Mouse (Mus musculus) midbrain, embryonic 10.5 days (tissue): Measurements from ENCODE around the gene Cd79a. TPM values are rescaled to one million over a fixed set of nuclear protein-coding genes. Genes with fewer than 3 reads are reported as not detected.
"Not testable (repeated sequence)": the region's sequence is repeated elsewhere in the genome, so short reads cannot be mapped to it uniquely, and the experiment has no call there.

ENCODE experiments used
- DNase-seq: peaks from one replicate; pipeline ENCODE4 v3.0.0-alpha.2; 2017; ENCODE audit warnings: low spot score
- H3K27ac ChIP-seq: fragments of 300-500 bp; sonication (generic); replicated peaks from 2 replicates; pipeline ENCODE4 v1.5.1; 2016; ENCODE audit warnings: mild to moderate bottlenecking
- H3K27me3 ChIP-seq: fragments of 300-500 bp; sonication (generic); 2 replicates; pipeline ENCODE4 v1.6.1; 2016; ENCODE audit warnings: low read depth, mild to moderate bottlenecking; ENCODE audit not compliant: poor library complexity, severe bottlenecking
- H3K36me3 ChIP-seq: fragments of 300-500 bp; sonication (generic); 2 replicates; pipeline ENCODE4 v1.6.1; 2016; ENCODE audit warnings: mild to moderate bottlenecking, moderate library complexity
- H3K4me1 ChIP-seq: fragments of 300-500 bp; sonication (generic); 2 replicates; pipeline ENCODE4 v1.6.1; 2016
- H3K4me3 ChIP-seq: fragments of 300-500 bp; sonication (generic); 2 replicates; pipeline ENCODE4 v1.5.1; 2016; ENCODE audit warnings: mild to moderate bottlenecking, moderate library complexity
- H3K9me3 ChIP-seq: fragments of 300-500 bp; sonication (generic); replicated peaks from 2 replicates; pipeline ENCODE4 v1.6.1; 2016; ENCODE audit warnings: mild to moderate bottlenecking
- WGBS: fragments of 180-500 bp; shearing (Covaris S2); methylation state at CpG from one replicate; pipeline ENCODE4 v1.1.7; 2016; 5-methylcytosine and 5-hydroxymethylcytosine counted together
- polyA plus RNA-seq: library from polyadenylated mRNA; unstranded; fragments of >200 nt; fragmentation: Nextera tagmentation; extraction: Ambion mirVana; gene quantifications from 2 replicates; pipeline ENCODE4 v1.2.1, GENCODE M21; 2016

Gene Cd79a
- polyA plus RNA-seq, 1 experiment from 2014 or later: 0.23 TPM

DNA sequence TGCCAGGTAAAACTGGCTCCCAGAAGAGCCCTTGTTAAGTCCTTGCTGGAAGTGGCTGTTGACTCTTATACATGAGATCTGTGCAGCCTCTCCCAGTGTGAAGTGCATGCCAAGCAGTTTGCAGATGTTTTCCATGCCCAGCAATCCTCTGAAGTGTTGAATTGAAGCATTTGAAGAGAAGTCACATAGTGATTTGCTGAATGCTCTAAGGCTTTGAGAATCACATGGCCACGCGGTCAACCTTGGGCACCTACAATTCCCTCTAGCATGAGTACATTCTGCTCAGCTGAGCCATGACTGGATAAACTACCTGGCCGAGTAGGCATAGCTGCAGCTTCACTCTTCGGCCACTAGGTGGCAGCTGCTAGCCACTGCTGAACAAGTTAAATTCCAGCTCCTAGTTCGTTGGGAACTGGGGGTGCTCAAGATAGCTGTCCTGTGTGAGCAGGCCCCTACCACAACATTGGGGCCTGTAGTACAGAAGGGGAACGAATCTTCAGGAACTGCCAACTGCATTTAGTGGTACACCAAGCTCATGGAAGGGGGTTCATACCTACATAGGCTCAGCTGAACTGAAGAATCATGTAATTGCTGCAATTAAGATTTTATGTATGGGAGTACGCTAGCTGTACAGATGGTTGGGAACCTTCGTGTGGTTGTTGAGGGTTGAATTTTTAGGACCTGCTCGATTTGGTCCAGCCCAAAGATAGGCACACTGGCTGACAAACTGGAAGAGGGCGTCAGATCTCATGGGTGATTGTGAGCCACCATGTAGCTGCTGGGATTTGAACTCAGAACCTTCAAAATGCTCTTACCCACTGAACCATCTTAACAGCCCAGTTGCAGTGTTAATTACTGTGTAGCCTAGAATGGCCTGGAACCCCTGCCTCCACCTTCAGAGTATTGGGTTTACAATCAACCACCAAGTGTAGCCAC, 6.6 kb upstream of the Cd79a start:
- H3K36me3 ChIP-seq: peaks cover 63% of the 10 kb centered on the region
- peaks cover 35% of the 10 kb centered on the region for H3K4me1 ChIP-seq
- H3K9me3 ChIP-seq: no peaks in the 10 kb centered on the region
- H3K4me3 ChIP-seq: no peak overlapping the region
- 32% methylated on average over 10 of the region's 10 CpGs for WGBS
- H3K27me3 ChIP-seq: no peaks in the 10 kb centered on the region
- no peak overlapping the region for H3K27ac ChIP-seq
- DNase-seq: peak; percentile 76

DNA sequence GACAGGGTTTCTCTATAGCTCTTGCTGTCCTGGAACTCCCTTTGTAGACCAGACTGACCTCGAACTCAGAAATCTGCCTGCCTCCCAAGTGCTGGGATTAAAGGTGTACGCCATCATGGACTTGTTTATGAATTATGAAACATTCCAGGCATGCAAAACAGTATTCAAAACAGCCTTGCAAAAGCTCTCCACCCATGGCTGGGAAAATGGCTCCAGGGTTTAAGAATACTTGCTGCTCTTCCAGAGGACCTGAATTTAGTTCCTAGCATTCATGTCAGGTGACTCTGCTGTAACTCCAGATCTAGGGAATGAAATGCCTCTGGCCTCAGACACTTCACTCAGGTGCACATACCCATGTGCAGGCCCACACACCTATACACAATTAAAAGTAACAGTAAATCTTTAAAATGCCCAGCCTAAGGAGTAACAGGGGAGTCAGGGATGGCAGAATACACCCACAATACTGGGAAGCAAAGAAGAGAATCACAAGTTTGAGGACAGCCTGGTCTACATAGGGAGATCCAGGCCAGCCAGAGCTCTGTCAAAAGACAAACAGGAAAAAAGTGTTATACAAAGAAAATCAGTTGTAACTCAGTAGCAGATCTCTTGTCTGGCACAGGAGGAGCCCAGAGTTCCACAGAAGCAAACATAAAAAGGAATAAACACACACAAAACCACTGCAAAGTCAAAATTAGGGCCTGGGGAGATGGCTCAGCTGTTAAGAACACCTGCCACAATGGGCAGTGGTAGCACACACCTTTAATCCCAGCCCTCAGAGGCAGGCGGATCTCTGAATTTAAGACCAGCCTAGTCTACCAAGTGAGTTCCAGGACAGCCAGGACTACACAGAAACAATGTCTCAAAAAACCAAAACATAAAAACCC, 5.7 kb upstream of the Cd79a start:
- no peak for DNase-seq
- peaks cover 26% of the 10 kb centered on the region for H3K4me1 ChIP-seq
- no peaks in the 10 kb centered on the region for H3K27me3 ChIP-seq
- no peak overlapping the region for H3K27ac ChIP-seq
- no peaks in the 10 kb centered on the region for H3K9me3 ChIP-seq
- peaks cover 54% of the 10 kb centered on the region for H3K36me3 ChIP-seq
- 66% methylated on average over 3 of the region's 3 CpGs for WGBS
- H3K4me3 ChIP-seq: no peak overlapping the region

DNA sequence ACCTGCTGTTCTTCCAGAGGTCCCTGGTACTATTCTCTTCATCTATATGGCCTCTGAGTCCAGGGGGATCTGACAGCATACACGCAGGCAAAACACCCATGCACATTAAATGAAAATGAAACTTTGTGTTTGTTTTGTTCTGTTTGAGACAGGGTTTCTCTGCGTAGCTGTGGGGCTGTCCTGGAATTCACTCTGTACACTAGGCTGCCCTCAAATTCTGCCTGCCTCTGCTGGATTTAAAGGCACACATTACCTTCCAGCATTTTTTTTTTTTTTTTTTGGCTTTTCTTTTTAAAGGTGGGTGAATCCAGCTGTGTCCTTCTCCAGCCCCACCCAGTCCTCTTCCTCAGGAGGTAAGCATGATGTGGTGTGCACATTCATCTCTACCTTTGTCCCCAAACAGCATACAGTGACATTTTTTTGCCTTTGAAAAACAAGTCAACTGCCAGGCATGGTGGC, 5.0 kb upstream of the Cd79a start:
- peaks cover 47% of the 10 kb centered on the region for H3K36me3 ChIP-seq
- peaks cover 19% of the 10 kb centered on the region for H3K4me1 ChIP-seq
- no peaks in the 10 kb centered on the region for H3K27me3 ChIP-seq
- 80% methylated on average over 2 of the region's 2 CpGs for WGBS
- no peak overlapping the region for H3K27ac ChIP-seq
- no peak overlapping the region for H3K4me3 ChIP-seq
- H3K9me3 ChIP-seq: no peaks in the 10 kb centered on the region
- no peak for DNase-seq

DNA sequence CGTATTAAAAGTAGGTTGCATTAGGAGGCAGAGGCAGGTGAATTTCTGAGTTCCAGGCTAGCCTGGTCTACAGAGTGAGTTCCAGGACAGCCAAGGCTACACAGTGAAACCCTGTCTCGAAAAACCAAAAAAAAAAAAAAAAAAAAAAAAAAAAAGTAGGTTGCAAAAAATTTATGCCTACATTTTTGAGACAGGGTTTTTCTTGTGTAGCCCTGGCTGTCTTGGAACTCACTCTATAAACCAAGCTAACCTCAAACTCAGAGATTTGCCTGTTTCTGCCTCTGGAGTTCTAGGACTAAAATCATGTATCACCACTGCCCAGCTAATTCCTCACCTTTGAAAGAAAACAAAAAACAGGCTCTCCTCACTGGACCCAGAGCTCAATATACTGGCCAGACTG, 1.4 kb upstream of the Cd79a start:
- DNase-seq, H3K27ac ChIP-seq, H3K4me3 ChIP-seq, H3K27me3 ChIP-seq, H3K4me1 ChIP-seq, H3K9me3 ChIP-seq: not testable (repeated sequence)
- peaks cover 11% of the 10 kb centered on the region for H3K36me3 ChIP-seq
- WGBS: 98% methylated on average over 2 of the region's 2 CpGs

DNA sequence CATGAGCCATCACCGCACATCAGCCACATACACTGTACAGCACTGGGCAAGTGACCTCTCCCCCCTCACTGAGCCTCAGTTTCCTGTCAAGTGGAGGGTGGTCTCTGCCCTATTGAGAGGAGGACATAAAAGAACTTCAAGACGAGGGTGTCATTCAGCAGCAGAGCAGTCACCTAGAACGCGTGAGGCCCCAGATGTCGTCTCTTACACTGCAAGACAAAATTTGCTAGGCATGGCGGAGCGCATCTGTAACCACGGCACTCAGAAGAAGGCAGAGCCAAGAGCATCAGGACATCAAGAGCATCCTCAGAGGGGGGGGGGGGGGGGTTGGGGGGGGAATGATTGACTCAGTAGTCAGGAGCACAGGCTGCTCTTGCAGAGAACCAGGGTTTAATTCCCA, 912 bp upstream of the Cd79a start:
- Histone ChIP-seq H3K36me3 (peaks cover 6% of the 10 kb centered on the region), H3K27ac (no peak overlapping the region), H3K4me3 (no peak overlapping the region), H3K27me3 (no peaks in the 10 kb centered on the region), H3K4me1 (no peaks in the 10 kb centered on the region), H3K9me3 (no peaks in the 10 kb centered on the region)
- no peak for DNase-seq
- WGBS: 84% methylated on average over 8 of the region's 8 CpGs

DNA sequence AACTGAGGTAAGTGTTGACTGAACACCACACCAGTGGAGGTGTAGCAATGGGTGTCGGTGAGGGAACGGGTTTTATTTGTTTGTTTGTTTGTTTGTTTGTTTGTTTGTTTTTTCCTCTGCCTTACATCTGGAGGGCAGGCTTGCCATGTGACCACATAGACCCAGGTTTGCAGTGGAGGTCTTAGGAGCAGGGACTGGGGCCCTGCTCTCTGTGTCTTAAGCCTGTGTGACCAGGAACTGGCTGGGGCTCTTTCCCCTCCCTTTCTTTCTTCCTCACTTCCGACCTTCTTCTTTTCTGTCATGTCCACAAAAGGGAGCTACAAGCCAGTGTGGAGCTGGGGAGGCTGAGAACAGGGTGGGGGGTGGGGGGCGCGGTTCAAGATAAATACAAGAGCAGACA, 778 bp downstream of the Cd79a start:
- no peak overlapping the region for H3K4me3 ChIP-seq
- H3K9me3 ChIP-seq: no peaks in the 10 kb centered on the region
- peaks cover 7% of the 10 kb centered on the region for H3K4me1 ChIP-seq
- no peak overlapping the region for H3K27ac ChIP-seq
- H3K27me3 ChIP-seq: no peaks in the 10 kb centered on the region
- DNase-seq: no peak
- no peaks in the 10 kb centered on the region for H3K36me3 ChIP-seq
- 81% methylated on average over 5 of the region's 5 CpGs for WGBS

DNA sequence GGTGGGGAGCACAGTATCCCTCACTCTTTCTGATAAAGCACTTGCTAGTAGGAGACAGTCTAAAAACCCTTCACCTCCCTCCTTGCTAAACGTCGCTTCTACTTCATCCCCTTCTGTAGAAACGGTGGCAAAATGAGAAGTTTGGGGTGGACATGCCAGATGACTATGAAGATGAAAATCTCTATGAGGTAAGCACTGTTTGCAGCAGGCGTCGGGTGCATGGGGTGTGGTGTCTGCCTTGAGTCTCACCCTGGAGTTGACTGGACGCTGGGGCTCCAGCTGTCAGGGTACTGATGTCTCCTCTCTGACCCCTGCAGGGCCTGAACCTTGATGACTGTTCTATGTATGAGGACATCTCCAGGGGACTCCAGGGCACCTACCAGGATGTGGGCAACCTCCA, 3.9 kb downstream of the Cd79a start:
- 81% methylated on average over 6 of the region's 6 CpGs for WGBS
- H3K4me1 ChIP-seq: peaks cover 34% of the 10 kb centered on the region
- DNase-seq: no peak

DNA sequence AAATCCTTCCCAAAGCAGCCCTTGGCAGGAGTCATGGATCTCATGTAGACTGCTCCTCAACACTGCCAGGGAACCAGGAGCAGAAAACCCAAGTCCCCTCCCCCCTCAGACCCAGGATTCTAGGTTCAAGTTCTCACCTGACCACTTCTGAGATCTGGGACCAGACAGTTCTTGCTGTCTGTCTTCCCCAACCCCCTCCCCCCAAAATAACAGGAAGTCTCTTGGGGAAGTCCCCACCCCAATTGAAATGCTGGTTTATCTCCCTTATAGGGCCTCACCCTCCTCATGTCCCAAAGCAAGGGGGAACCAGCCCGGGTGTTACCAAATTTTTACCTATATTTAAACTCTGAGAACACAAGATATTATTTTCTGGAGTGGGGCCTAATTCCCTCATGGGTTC, 4.7 kb downstream of the Cd79a start:
- no peak overlapping the region for H3K27ac ChIP-seq
- H3K27me3 ChIP-seq: no peaks in the 10 kb centered on the region
- H3K36me3 ChIP-seq: no peaks in the 10 kb centered on the region
- H3K4me3 ChIP-seq: no peak overlapping the region
- DNase-seq: no peak
- no peaks in the 10 kb centered on the region for H3K9me3 ChIP-seq
- 72% methylated on average over 1 of the region's 1 CpGs for WGBS
- peaks cover 38% of the 10 kb centered on the region for H3K4me1 ChIP-seq

More for the DNA sequence above, 3.9 kb downstream of the Cd79a start:
- no peak overlapping the region for H3K4me3 ChIP-seq
- no peaks in the 10 kb centered on the region for H3K9me3 ChIP-seq
- H3K27ac ChIP-seq: no peak overlapping the region
- no peaks in the 10 kb centered on the region for H3K27me3 ChIP-seq
- H3K36me3 ChIP-seq: no peaks in the 10 kb centered on the region

DNA sequence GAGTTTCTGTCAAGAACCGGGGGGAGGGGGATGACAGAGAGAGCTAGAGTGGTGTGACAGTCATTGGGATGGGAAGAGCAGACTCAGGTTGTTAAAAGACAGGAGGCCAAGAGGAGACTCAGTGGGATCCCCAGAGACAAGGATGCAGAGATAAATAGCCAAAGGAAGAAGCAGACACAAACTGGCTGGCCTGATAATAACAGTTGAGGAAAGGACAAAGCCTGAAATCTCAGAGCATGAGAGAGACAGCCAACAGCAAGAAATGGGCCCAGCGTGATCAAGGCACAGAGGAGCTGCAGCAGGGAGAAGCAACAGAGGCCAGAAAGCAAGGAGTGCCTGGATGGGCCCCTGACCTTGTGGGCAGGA, 5.1 kb downstream of the Cd79a start:
- WGBS: 65% methylated on average over 2 of the region's 2 CpGs
- peak overlapping the region; percentile 79 for H3K4me3 ChIP-seq
- H3K36me3 ChIP-seq: no peaks in the 10 kb centered on the region
- peak overlapping the region; percentile 88 for H3K27ac ChIP-seq
- H3K27me3 ChIP-seq: no peaks in the 10 kb centered on the region
- H3K9me3 ChIP-seq: no peaks in the 10 kb centered on the region
- peaks cover 42% of the 10 kb centered on the region for H3K4me1 ChIP-seq
- DNase-seq: no peak

DNA sequence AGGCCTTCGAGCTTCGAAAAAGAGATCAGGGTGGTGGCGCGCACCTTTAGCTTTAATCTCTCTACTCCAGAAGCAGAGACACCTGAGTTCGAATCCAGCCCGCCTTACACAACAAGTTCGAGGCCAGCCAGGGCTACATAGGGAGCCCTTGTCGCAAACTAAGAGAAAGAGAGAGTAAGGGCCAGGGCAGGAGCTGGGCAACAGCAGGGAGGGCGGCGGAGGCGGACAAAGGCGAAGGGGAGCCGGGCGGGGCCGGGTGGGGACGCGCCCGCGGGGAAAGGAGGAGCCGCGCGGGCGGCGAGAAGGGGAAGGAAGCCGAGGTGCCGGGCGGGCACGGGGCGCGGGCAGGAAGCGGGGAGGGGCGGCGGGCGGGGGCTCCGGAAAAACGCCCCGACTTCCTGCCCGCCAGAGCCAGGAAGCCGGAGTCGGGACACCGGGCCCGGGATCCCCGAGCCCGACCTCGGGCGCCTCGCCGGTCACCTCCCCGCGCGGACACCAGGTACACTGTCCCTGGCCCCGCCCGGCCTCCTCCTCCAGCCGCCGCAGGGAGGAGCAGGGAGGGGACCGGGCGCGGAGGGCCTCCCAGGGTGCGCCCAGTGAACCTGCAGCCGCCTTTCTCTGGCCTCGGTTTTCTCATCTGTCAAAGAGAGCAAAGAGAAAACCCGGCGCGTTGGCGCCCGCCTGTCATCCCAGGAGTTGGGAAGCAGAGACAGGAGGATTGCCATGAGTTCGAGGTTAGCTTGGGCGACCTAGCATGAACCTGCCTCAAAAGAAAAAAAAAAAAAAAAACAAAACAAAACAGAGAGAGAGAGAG, 5.7 kb downstream of the Cd79a start, which contains the start of gene Arhgef1:
TSS of gene Arhgef1 (plus strand) at position 283 of the 814 bp plus-strand sequence.
- no peaks in the 10 kb centered on the region for H3K9me3 ChIP-seq
- WGBS: 6% methylated on average over 57 of the region's 68 CpGs
- peak within 1 kb of the TSS; percentile 79 for H3K4me3 ChIP-seq
- H3K27ac ChIP-seq: peak within 1 kb of the TSS; percentile 88
- H3K4me1 ChIP-seq: peaks cover 46% of the 10 kb centered on the region
- no peaks in the 10 kb centered on the region for H3K27me3 ChIP-seq
- DNase-seq: peak; percentile 54
- H3K36me3 ChIP-seq: peaks cover 4% of the 10 kb centered on the region

DNA sequence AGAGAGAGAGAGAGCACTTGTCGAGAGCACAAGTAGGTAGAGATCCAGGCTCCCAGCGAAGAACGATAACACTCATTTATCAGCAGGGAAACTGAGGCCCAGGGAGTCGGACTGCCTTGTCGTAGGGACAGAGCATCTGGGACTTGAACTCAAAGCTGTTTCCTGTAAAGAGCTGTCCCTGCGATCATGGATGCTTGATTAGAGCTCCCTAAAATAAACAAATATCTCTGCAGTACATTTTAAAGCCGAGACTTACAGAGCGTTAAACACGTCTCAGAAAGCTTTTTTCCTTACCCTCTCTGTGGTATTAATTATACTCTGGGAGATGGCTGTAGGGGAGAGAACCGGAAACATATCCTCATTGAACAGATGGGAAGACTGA, 6.3 kb downstream of the Cd79a start:
- H3K4me1 ChIP-seq: peaks cover 46% of the 10 kb centered on the region
- no peaks in the 10 kb centered on the region for H3K9me3 ChIP-seq
- no peak for DNase-seq
- H3K27ac ChIP-seq: peak overlapping the region; percentile 88; the same call in 1 of the 2 replicates
- H3K27me3 ChIP-seq: no peaks in the 10 kb centered on the region
- WGBS: 42% methylated on average over 10 of the region's 10 CpGs
- peak overlapping the region; percentile 79 for H3K4me3 ChIP-seq
- peaks cover 10% of the 10 kb centered on the region for H3K36me3 ChIP-seq

DNA sequence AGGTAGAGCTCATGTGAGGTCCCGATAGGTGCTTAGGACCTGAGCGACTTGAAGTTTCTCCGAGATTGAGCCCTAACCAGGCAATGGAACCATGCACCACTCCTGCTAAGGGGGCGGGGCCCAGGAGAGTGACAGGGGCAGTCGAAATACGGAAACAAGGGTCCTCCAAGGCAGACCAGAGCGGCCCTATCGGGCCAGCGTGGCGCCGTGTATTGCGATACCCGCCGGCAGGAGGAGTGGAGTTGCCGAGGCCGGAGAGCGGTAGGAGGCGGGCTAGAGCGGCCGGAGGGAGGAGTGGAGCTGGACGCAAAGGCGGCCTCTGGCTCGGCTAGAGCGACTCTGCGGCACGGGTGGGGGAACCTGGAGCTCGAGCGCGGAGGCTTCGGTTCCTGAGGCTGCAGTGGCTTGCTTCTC, 6.9 kb downstream of the Cd79a start:
- Histone ChIP-seq H3K9me3 (no peaks in the 10 kb centered on the region), H3K4me1 (peaks cover 46% of the 10 kb centered on the region), H3K36me3 (peaks cover 16% of the 10 kb centered on the region), H3K27me3 (no peaks in the 10 kb centered on the region), H3K4me3 (peak overlapping the region; percentile 79), H3K27ac (peak overlapping the region; percentile 86)
- WGBS: 0% methylated on average over 30 of the region's 30 CpGs
- peak; percentile 97 for DNase-seq
